Mouse (Mus musculus) neural tube, embryonic 14.5 days (tissue): ENCODE results near the gene Ttc24. TPM values are rescaled to one million over a fixed set of nuclear protein-coding genes. Genes with fewer than 3 reads are reported as not detected.

Experiments used
- ATAC-seq: fragments of 200-750 bp; cut with Nextera tagmentation; 2 replicates; pipeline ENCODE4 v1.8.0; 2017; ENCODE audit warnings: low read depth, mild to moderate bottlenecking, moderate TSS enrichment, moderate library complexity
- H3K27ac ChIP-seq: fragments of 300-500 bp; sonication (generic); 2 replicates; pipeline ENCODE4 v1.5.1; 2014; ENCODE audit warnings: low read depth, mild to moderate bottlenecking, control low read depth, low read length, moderate library complexity, mixed read lengths
- H3K27me3 ChIP-seq: fragments of 300-500 bp; sonication (generic); 2 replicates; pipeline ENCODE4 v1.6.1; 2014; ENCODE audit warnings: low read length; ENCODE audit not compliant: control insufficient read depth, insufficient read depth
- H3K36me3 ChIP-seq: fragments of 300-500 bp; sonication (generic); 2 replicates; pipeline ENCODE4 v1.6.1; 2014; ENCODE audit warnings: low read length, mixed read lengths; ENCODE audit not compliant: control insufficient read depth, insufficient read depth
- H3K4me1 ChIP-seq: fragments of 300-500 bp; sonication (generic); 2 replicates; pipeline ENCODE4 v1.6.1; 2014; ENCODE audit warnings: low read length; ENCODE audit not compliant: control insufficient read depth, insufficient read depth
- H3K4me2 ChIP-seq: fragments of 300-500 bp; sonication (generic); 2 replicates; pipeline ENCODE4 v1.6.1; 2014; ENCODE audit warnings: mild to moderate bottlenecking, low read depth, low read length, control low read depth
- H3K4me3 ChIP-seq: fragments of 300-500 bp; sonication (generic); 2 replicates; pipeline ENCODE4 v1.5.1; 2014; ENCODE audit warnings: low read depth, low read length, control low read depth, mixed read lengths
- H3K9ac ChIP-seq: fragments of 300-500 bp; sonication (generic); replicated peaks from 2 replicates; pipeline ENCODE4 v1.6.1; 2014; ENCODE audit warnings: low read depth, mild to moderate bottlenecking, control low read depth, low read length, mixed read lengths
- H3K9me3 ChIP-seq: fragments of 300-500 bp; sonication (generic); 2 replicates; pipeline ENCODE4 v1.6.1; 2016; ENCODE audit warnings: low read length; ENCODE audit not compliant: control insufficient read depth
- WGBS: fragments of 180-500 bp; shearing (Covaris S2); extraction: QIAGEN DNeasy Blood & Tissue Kit; methylation state at CpG from one replicate; pipeline ENCODE4 v1.1.7; 2014; 5-methylcytosine and 5-hydroxymethylcytosine counted together
- polyA plus RNA-seq: library from polyadenylated mRNA; unstranded; fragments of >200 nt; fragmentation: Nextera tagmentation; extraction: Ambion mirVana; gene quantifications from 2 replicates; pipeline ENCODE4 v1.2.1, GENCODE M21; 2014

Gene Ttc24
- polyA plus RNA-seq, 1 experiment from 2014 or later: not detected

DNA sequence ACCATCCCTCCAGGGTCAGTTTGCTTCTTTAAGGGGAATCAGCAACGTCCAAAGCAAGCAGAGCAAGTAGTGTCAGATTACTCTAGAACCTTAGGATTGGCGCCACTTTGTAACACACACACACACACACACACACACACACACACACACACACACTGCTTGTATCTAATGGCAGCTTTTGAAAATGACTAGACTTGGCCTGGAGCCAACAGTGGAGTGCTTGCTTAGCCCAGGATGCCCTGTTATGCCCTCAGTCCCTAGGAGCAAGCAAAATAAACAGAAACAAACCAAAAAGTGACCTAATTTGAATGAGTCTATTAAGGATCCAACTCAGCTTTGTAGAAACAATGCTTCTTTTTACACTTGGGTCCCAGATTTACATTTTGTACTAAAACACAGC lies 9.7 kb downstream of the Ttc24 start:
- Histone ChIP-seq H3K27me3 (no peaks in the 10 kb centered on the region; the same call in 1 of the 2 replicates), H3K27ac (no peak overlapping the region), H3K4me1 (no peaks in the 10 kb centered on the region), H3K9ac (no peak overlapping the region), H3K4me3 (no peak overlapping the region), H3K9me3 (no peaks in the 10 kb centered on the region), H3K4me2 (no peak overlapping the region), H3K36me3 (no peaks in the 10 kb centered on the region)
- ATAC-seq: no peak
- 38% methylated on average over 2 of the region's 2 CpGs for WGBS

DNA sequence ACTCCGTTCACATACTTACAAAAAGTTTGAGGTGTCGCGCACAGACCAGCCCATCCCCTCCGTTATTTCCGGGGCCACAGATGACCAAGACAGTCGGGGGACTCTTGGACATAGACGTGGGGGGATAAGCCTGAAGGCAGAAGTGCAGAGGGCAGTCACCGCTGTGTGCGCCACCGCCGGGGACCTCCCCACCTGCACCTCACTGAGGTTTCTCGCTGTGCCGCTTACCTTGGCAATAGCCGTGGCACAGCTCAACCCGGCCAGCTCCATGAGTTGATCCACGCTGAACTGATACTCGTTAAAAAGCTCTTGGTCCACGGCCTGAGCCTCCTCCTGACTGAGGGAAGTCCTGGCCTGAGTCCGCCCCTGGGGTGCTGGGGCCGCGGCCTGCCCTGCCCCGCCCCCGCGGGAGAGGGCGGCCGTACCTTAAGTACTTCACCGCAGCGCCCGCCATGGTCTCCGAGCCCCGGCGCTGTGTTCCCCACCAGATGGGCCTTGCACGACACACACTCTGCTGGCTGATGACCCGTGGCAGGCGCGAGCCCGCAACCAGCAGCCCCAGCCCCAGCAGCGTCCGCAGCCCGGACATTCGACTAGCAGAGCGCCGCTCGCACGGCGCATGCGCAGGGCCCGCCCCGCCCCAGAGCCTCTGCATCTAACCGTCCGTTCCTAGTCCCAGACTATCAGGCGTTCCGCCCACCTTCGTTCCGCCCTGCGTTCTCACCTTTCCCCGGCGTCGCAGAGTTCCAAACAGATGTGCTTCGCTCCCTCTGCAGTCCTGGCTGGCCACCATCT lies 20.0 kb downstream of the Ttc24 start, which contains the start of gene Naxe:
Naxe (minus strand) TSS at position 594 of the 795 bp plus-strand sequence.
- Histone ChIP-seq H3K4me1 (peaks cover 13% of the 10 kb centered on the region), H3K4me2 (peak within 1 kb of the TSS; percentile 80), H3K36me3 (peaks cover 14% of the 10 kb centered on the region), H3K4me3 (peak within 1 kb of the TSS; percentile 73), H3K9me3 (no peaks in the 10 kb centered on the region), H3K27ac (peak within 1 kb of the TSS; percentile 8; the same call in 1 of the 2 replicates), H3K9ac (peak within 1 kb of the TSS; percentile 87), H3K27me3 (no peaks in the 10 kb centered on the region)
- WGBS: 2% methylated on average over 59 of the region's 60 CpGs
- peak; percentile 95 for ATAC-seq

DNA sequence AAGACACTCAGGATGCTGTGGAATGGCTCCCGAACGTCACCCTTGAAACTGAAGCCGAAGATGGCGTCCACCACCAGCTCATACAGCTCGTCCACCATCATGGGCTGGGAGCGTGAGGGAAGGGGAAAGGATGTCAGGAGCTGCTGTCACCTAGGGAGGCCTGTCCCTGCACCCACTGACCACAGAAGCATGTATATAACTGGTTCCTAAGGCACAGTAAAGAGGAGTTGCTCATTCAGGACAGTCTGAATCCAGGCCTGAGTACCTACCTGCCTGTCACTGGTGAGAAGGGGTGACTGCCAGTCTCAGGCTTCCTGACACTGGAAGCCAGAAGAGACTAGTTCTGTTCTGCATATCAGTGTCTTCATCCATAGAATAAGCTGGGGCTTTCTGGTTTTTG lies 21.1 kb downstream of the Ttc24 start:
- 87% methylated on average over 6 of the region's 6 CpGs for WGBS
- H3K4me1 ChIP-seq: peaks cover 13% of the 10 kb centered on the region
- H3K27ac ChIP-seq: no peak overlapping the region
- peaks cover 14% of the 10 kb centered on the region for H3K36me3 ChIP-seq
- peak overlapping the region; percentile 80 for H3K4me2 ChIP-seq
- no peaks in the 10 kb centered on the region for H3K9me3 ChIP-seq
- H3K4me3 ChIP-seq: no peak overlapping the region
- H3K27me3 ChIP-seq: no peaks in the 10 kb centered on the region
- H3K9ac ChIP-seq: no peak overlapping the region
- ATAC-seq: no peak

DNA sequence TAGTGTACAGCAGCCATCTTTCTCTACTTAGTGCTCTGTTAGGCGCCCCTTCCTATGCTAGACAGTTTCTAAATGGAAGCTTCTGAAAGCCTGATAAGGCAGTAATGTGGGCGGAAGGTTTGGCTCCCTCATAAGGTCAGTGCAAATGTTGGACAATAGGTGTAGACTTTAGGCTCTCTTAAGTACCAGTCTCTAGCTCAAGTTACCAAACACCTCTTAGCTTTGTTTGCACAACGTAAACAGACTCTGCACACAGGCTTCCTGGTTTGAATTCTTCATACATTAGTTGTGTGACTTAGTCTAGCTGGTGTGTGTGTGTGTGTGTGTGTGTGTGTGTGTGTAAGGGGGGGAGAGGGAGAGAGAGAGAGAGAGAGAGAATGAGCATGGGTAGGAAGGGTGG lies 28.6 kb downstream of the Ttc24 start:
- H3K9me3 ChIP-seq: no peaks in the 10 kb centered on the region
- H3K4me2 ChIP-seq: no peak overlapping the region
- no peak overlapping the region for H3K4me3 ChIP-seq
- H3K36me3 ChIP-seq: peaks cover 8% of the 10 kb centered on the region
- WGBS: 94% methylated on average over 3 of the region's 3 CpGs
- no peak overlapping the region for H3K9ac ChIP-seq
- H3K27ac ChIP-seq: no peak overlapping the region
- no peaks in the 10 kb centered on the region for H3K27me3 ChIP-seq
- ATAC-seq: no peak
- no peaks in the 10 kb centered on the region for H3K4me1 ChIP-seq

DNA sequence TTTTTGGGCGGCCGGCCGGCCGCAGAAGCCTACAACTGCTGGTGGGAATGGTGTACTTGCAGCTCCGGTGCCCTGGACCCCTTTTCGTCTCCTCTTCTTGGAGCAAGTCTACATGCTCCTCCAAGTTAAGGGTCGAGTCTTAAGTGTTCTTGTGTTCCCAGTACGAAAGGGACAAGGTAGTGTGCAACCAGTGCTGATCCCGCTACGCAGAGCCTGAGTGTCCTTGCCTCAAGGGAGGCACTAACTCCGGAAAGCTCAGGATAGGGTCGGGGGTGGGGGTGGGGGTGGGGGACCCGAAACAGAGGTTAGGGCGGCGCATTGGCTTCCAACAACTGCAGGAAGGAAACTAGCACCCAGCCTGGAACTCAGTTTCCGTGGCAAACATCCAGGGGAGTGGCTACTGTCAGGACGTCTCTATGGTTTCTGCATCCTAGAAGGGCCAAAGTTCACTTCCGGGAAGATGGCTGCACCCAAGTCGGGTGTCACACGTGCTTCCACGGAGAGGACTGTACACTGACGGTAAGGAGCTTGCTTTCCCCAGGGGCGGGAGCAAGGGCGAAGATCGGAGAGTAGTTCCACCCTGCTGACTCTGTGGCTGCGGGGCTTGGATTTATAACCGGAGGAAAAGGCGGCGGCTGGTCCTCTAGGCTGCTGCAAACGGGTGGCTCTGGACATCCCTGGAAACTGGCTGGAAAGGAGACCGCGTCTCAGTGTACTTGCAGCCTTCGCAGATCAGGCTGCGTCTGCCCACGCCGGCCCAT lies 35.3 kb downstream of the Ttc24 start, which contains the start of gene Gpatch4:
Gpatch4 (plus strand) TSS at position 448 of the 761 bp plus-strand sequence.
- Histone ChIP-seq H3K27ac (peak within 1 kb of the TSS; percentile 39; the same call in 1 of the 2 replicates), H3K9ac (peak within 1 kb of the TSS; percentile 55), H3K36me3 (no peaks in the 10 kb centered on the region), H3K27me3 (no peaks in the 10 kb centered on the region; the same call in 1 of the 2 replicates), H3K4me2 (peak within 1 kb of the TSS; percentile 73), H3K4me1 (peaks cover 6% of the 10 kb centered on the region; the same call in 1 of the 2 replicates), H3K9me3 (no peaks in the 10 kb centered on the region), H3K4me3 (peak within 1 kb of the TSS; percentile 59)
- WGBS: 11% methylated on average over 36 of the region's 36 CpGs
- peak; percentile 91 for ATAC-seq

DNA sequence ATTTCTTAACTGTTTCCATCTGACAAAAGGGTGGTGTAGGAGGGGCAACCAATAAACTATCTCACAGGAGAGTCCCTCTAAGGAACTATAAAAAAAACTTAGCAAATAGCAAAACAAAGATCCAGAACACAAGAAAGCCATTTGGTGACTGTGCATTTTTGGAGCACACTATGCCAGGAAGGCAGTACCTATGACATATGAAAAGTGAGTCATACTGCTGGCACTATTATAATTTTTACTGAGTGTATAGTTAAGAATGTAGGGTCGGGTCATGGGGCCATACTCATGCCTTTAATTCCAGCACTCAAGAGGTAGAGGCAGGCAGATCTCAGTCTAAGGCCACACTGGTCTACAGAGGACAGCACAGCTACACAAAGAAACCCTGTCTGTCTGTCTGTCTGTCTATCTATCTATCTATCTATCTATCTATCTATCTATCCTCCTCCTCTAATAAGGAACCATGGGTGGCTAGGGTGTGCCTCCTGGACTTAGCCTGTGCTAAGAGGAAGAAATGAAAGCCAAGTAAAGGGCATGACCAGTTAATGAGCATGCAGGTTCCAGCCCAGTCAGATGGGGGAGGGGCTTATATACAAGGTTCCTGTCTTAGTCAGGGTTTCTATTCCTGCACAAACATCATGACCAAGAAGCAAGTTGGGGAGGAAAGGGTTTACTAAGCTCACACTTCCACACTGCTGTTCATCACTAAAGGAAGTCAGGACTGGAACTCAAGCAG lies 42.4 kb downstream of the Ttc24 start:
- H3K27me3 ChIP-seq: peaks cover 2% of the 10 kb centered on the region; the same call in 1 of the 2 replicates
- no peak overlapping the region for H3K27ac ChIP-seq
- no peaks in the 10 kb centered on the region for H3K36me3 ChIP-seq
- no peak overlapping the region for H3K9ac ChIP-seq
- no peak overlapping the region for H3K4me2 ChIP-seq
- no peak overlapping the region for H3K4me3 ChIP-seq
- WGBS: 58% methylated on average over 1 of the region's 1 CpGs
- ATAC-seq: no peak
- H3K9me3 ChIP-seq: no peaks in the 10 kb centered on the region
- H3K4me1 ChIP-seq: no peaks in the 10 kb centered on the region

DNA sequence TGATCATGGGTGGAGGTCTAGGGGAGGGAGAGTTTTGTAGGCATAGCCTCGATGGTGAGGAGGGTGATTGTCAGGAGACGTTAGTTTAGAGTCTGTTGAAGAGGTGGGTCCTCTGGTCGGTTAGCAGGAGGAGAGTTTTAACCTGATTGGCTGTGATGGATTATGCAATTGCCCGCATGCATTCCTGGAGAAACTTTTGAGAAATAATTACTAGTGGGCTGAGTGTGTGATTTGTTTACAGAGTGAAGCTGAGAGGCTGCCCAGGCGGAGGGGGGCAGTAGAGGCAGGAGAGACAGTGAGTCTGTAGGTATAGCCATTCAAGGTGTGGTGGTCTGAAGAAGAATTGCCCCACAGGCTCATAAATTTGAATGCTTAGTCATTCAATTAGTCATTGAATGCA lies 44.6 kb downstream of the Ttc24 start:
- 66% methylated on average over 5 of the region's 5 CpGs for WGBS
- Histone ChIP-seq H3K4me2 (no peak overlapping the region), H3K4me1 (no peaks in the 10 kb centered on the region), H3K9ac (no peak overlapping the region), H3K9me3 (no peaks in the 10 kb centered on the region), H3K4me3 (no peak overlapping the region), H3K27me3 (0 out of 2 replicates have a peak, but pooled peaks cover 2% of the 10 kb centered on the region), H3K36me3 (no peaks in the 10 kb centered on the region), H3K27ac (no peak overlapping the region)
- ATAC-seq: no peak

DNA sequence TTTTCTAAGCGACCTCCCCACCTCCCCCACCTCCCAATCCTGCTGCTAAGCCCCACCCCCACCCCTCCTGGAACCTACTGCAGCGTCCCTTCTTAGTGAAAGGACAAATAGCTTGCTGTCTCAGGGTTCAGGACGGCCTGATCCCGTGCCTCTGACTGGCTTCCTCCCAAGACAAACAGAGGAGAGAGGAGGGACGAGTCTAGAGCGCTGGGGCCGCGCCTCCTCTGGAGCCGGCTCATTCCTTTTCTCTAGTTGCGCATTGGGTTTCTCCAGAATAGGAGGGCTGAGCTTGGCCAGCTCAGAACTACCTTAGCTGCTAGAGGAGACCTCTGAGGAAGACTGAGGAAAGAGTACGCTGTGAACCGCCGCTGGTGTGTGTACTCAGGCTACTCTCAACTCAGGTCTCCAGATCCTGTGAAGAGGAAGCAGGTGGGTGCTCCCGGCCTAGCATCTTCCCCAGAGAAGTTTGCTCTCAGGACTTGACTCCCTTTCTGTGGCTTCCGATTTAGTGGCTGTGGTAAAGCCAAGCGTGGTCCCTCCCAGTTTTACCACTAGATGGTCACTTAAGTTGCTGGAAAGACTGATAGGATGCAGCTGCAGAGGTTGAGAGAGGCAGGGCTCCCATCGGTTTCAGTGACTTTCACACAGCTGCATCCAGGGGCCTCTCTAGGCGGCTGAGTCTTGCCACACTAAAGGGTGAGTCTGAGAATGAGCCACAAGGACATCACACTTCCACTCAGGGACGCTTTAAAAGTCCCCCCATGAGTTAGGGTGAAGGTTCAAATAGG lies 47.3 kb downstream of the Ttc24 start:
- 13% methylated on average over 19 of the region's 19 CpGs for WGBS
- no peak for ATAC-seq
- Histone ChIP-seq H3K27ac (no peak overlapping the region), H3K4me2 (no peak overlapping the region), H3K36me3 (no peaks in the 10 kb centered on the region), H3K27me3 (peaks cover 6% of the 10 kb centered on the region), H3K4me1 (no peaks in the 10 kb centered on the region), H3K4me3 (no peak overlapping the region), H3K9ac (no peak overlapping the region), H3K9me3 (no peaks in the 10 kb centered on the region)
